8 mouse cellular contexts compared by ENCODE assay signal in the genomic region with DNA sequence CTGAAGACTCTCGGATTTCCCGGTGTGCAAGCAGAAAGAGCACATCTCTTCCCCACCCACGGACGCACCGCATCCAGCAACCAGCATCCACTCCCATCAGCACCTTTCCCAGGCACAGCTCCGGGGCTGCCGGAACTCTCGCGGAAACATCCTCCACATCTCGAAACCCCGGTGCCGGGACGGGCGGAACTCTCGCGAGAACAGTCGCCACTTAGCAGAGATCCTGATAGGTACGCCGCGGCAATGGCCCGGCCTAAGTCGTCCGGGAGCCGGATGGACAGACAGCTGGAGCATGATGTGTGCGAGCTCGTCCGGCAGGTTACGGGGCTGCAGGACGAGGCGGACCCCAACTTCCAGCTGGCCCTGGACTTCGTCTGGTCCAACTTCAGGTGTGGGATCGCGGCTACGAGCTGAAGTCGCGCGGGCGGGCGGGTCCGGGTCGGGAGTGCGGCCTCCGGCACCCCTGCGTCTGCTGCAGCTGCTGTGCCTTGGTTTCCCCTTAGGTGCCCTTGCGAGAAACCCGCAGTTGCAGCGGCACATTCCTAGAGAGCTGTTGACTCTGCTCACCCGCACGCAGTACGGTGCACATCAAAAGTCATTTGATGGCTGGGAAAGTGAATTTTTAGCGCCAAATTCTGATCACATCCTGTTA. TPM values are rescaled to one million over a fixed set of nuclear protein-coding genes. Genes with fewer than 3 reads are reported as not detected.
A peak's percentile ranks its signal among the peaks of the same experiment; 100 is the strongest.
DNase-seq lines count a peak whose midpoint lies in the region; ATAC-seq lines count a peak whose summit lies in the region.

TSS of gene Tubgcp5 (plus strand) at position 203 of the 652 bp plus-strand sequence.

- DNase-seq in adipocyte (ENCODE audit: low spot score) = peak; percentile 91
- DNase-seq in embryo, embryonic 10 days (ENCODE audit: low spot score) = peak; percentile 99
- peak; percentile 98 for DNase-seq in gastrocnemius, postnatal 10 days
- peak; percentile 97 for DNase-seq in induced T-regulatory cell, adult 2 months (ENCODE audit: low read depth)
- DNase-seq in left cerebral cortex, adult 9 months (ENCODE audit: low spot score in 2 of 2) = peak; percentile 94 to 98
- peak; percentile 99 for DNase-seq in right cerebral cortex, postnatal 14 days
- DNase-seq in urinary bladder, postnatal 36 days (ENCODE audit: low spot score in 2 of 2) = peak; percentile 94 to 98

- ATAC-seq in megakaryocyte progenitor cell, adult 5-6 weeks (replicated peaks; ENCODE audit: poor library complexity) = peak; percentile 99

RNA-seq across cellular contexts. Expression of gene Tubgcp5, which starts in this region (rescaled TPM):
- total RNA-seq in gastrocnemius, postnatal 10 days (2021) = 10 to 100 TPM; 10.3 to 14.5 TPM
- total RNA-seq in megakaryocyte progenitor cell, adult 5-6 weeks (2015) = 34.5 and 43.3 TPM in 2 replicates
- total RNA-seq in megakaryocyte progenitor cell, adult 5-6 weeks (2017) = 23.2 and 60.3 TPM in 2 replicates

Comparison
In these comparisons a context has a peak if more than half of its experiments do, and no peak if none do; other contexts are left out.
1. Peak in every context shown above with its lines: DNase-seq and ATAC-seq.